Mouse (Mus musculus) liver, embryonic 13.5 days (tissue): ENCODE measurements around the gene Slc8b1. TPM values are rescaled to one million over a fixed set of nuclear protein-coding genes. Genes with fewer than 3 reads are reported as not detected.
"Not testable (repeated sequence)": the region's sequence is repeated elsewhere in the genome, so short reads cannot be mapped to it uniquely, and the experiment has no call there.

Source experiments
- ATAC-seq: fragments of 200-750 bp; cut with Nextera tagmentation; 2 replicates; pipeline ENCODE4 v1.8.0; 2017; ENCODE audit warnings: low read depth, mild to moderate bottlenecking, moderate number of reproducible peaks, moderate library complexity
- DNase-seq: peaks from one replicate; pipeline ENCODE4 v3.0.0; 2022
- H3K27ac ChIP-seq: fragments of 300-500 bp; sonication (generic); 2 replicates; pipeline ENCODE4 v1.5.1; 2015; ENCODE audit warnings: moderate library complexity, mild to moderate bottlenecking, inconsistent platforms
- H3K27me3 ChIP-seq: fragments of 300-500 bp; sonication (generic); 2 replicates; pipeline ENCODE4 v1.6.1; 2015; ENCODE audit warnings: mild to moderate bottlenecking, inconsistent platforms
- H3K36me3 ChIP-seq: fragments of 300-500 bp; sonication (generic); 2 replicates; pipeline ENCODE4 v1.6.1; 2015; ENCODE audit warnings: mild to moderate bottlenecking, inconsistent platforms
- H3K4me1 ChIP-seq: fragments of 300-500 bp; sonication (generic); replicated peaks from 2 replicates; pipeline ENCODE4 v1.6.1; 2015; ENCODE audit warnings: inconsistent platforms
- H3K4me2 ChIP-seq: fragments of 300-500 bp; sonication (generic); 2 replicates; pipeline ENCODE4 v1.6.1; 2015; ENCODE audit warnings: inconsistent platforms, mild to moderate bottlenecking, moderate library complexity
- H3K4me3 ChIP-seq: fragments of 300-500 bp; sonication (generic); replicated peaks from 2 replicates; pipeline ENCODE4 v1.5.1; 2015; ENCODE audit warnings: mild to moderate bottlenecking, inconsistent platforms
- H3K9ac ChIP-seq: fragments of 300-500 bp; sonication (generic); 2 replicates; pipeline ENCODE4 v1.6.1; 2015; ENCODE audit warnings: mild to moderate bottlenecking, inconsistent platforms
- H3K9me3 ChIP-seq: fragments of 300-500 bp; sonication (generic); replicated peaks from 2 replicates; pipeline ENCODE4 v1.6.1; 2016; ENCODE audit warnings: inconsistent platforms
- WGBS: fragments of 180-500 bp; shearing (Covaris S2); methylation state at CpG from one replicate; pipeline ENCODE4 v1.1.7; 2015; ENCODE audit not compliant: insufficient replicate concordance; 5-methylcytosine and 5-hydroxymethylcytosine counted together
- polyA plus RNA-seq: library from polyadenylated mRNA; unstranded; fragments of >200 nt; fragmentation: Nextera tagmentation; extraction: Ambion mirVana; gene quantifications from 2 replicates; pipeline ENCODE4 v1.2.1, GENCODE M21; 2015

Slc8b1 gene
- polyA plus RNA-seq, 1 experiment from 2014 or later: 4.0 TPM

- ATAC-seq (no peak), DNase-seq (no peak)
- Histone ChIP-seq H3K4me3 (no peak overlapping the region), H3K36me3 (peaks cover 9% of the 10 kb centered on the region), H3K4me2 (no peak overlapping the region), H3K9me3 (no peaks in the 10 kb centered on the region), H3K4me1 (peaks cover 7% of the 10 kb centered on the region), H3K9ac (no peak overlapping the region), H3K27me3 (no peaks in the 10 kb centered on the region), H3K27ac (no peak overlapping the region)
- WGBS: 73% methylated on average over 3 of the region's 3 CpGs
These were observed 13.9 kb upstream of the Slc8b1 start for GRCm38 (mm10) chr5:120497071-120497470.

GRCm38 (mm10) chr5:120499202-120499601 is 11.8 kb upstream of the Slc8b1 start:
- no peak for DNase-seq
- Histone ChIP-seq H3K9ac (no peak overlapping the region), H3K4me3 (no peak overlapping the region), H3K4me1 (peaks cover 18% of the 10 kb centered on the region), H3K4me2 (no peak overlapping the region), H3K27me3 (no peaks in the 10 kb centered on the region), H3K36me3 (peaks cover 3% of the 10 kb centered on the region; the same call in 1 of the 2 replicates), H3K27ac (no peak overlapping the region), H3K9me3 (no peaks in the 10 kb centered on the region)
- no peak for ATAC-seq
- 66% methylated on average over 4 of the region's 4 CpGs for WGBS

DNA sequence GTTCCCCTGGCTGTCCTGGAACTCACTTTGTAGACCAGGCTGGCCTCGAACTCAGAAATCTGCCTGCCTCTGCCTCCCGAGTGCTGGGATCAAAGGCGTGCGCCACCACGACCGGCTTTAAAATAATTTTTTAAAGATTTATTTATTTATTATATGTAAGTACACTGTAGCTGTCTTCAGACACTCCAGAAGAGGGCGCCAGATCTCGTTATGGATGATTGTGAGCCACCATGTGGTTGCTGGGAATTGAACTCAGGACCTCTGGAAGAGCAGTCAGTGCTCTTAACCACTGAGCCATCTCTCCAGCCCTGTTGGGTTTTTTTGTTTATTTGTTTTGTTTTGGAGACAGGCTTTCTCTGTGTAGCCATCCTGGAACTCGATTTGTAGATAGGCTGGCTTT is 10.4 kb upstream of the Slc8b1 start:
- H3K27ac ChIP-seq, DNase-seq, H3K9ac ChIP-seq, H3K4me3 ChIP-seq, ATAC-seq, H3K4me2 ChIP-seq, H3K27me3 ChIP-seq, H3K36me3 ChIP-seq, H3K9me3 ChIP-seq: not testable (repeated sequence)
- WGBS: 70% methylated on average over 9 of the region's 9 CpGs
- peaks cover 26% of the 10 kb centered on the region for H3K4me1 ChIP-seq

GRCm38 (mm10) chr5:120502147-120502621 is 8.8 kb upstream of the Slc8b1 start:
- Histone ChIP-seq H3K27ac (no peak overlapping the region), H3K9ac (peak overlapping the region; percentile 86), H3K9me3 (no peaks in the 10 kb centered on the region), H3K4me2 (peak overlapping the region; percentile 93), H3K36me3 (0 out of 2 replicates have a peak, but pooled peaks cover 3% of the 10 kb centered on the region), H3K4me3 (peak overlapping the region; percentile 88), H3K27me3 (no peaks in the 10 kb centered on the region), H3K4me1 (peaks cover 29% of the 10 kb centered on the region)
- DNase-seq (no peak), ATAC-seq (no peak)
- WGBS: 57% methylated on average over 9 of the region's 9 CpGs

DNA sequence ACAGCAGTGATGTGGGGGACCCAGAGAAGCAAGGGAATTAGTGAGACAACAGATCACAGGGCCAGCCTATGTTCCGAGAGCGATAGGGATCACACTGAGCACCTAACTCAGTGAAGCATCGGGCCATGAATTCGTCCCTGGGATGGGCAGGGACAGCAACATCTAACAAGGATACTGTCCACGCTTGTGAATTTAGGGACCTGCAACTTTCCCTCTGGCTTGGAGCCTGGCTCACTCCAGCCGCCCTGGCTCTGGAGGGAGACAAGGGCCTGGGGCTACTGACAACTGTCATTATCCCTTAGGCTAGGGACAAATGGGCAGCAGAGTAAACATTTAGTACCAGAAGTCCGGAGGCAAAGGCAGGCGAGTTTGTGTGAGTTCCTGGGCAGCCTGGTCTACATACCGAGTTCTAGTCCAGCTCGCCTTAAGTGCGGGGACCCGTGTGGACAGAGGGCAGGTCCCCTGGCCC is 8.3 kb upstream of the Slc8b1 start:
- peak overlapping the region; percentile 86 for H3K9ac ChIP-seq
- no peaks in the 10 kb centered on the region for H3K9me3 ChIP-seq
- no peak for DNase-seq
- peaks cover 29% of the 10 kb centered on the region for H3K4me1 ChIP-seq
- WGBS: 11% methylated on average over 12 of the region's 12 CpGs
- H3K4me3 ChIP-seq: peak overlapping the region; percentile 88
- peak overlapping the region; percentile 93 for H3K4me2 ChIP-seq
- no peak for ATAC-seq
- H3K36me3 ChIP-seq: 0 out of 2 replicates have a peak, but pooled peaks cover under 1% of the 10 kb centered on the region
- H3K27me3 ChIP-seq: no peaks in the 10 kb centered on the region
- no peak overlapping the region for H3K27ac ChIP-seq

- Histone ChIP-seq H3K27me3 (no peaks in the 10 kb centered on the region), H3K27ac (0 out of 2 replicates have a peak within 1 kb of the TSS, but pooled peaks have one; percentile 19), H3K36me3 (no peaks in the 10 kb centered on the region), H3K4me3 (peak within 1 kb of the TSS; percentile 88), H3K4me2 (peak within 1 kb of the TSS; percentile 93), H3K4me1 (peaks cover 29% of the 10 kb centered on the region), H3K9me3 (no peaks in the 10 kb centered on the region), H3K9ac (peak within 1 kb of the TSS; percentile 86)
- peak; percentile 73 for DNase-seq
- WGBS: under 1% methylated on average over 55 of the region's 55 CpGs
- ATAC-seq: peak; percentile 70
These were observed 7.7 kb upstream of the Slc8b1 start, which contains the start of gene Plbd2 for GRCm38 (mm10) chr5:120503144-120503795. TSS of gene Plbd2 (minus strand) at chr5:120503625.

DNA sequence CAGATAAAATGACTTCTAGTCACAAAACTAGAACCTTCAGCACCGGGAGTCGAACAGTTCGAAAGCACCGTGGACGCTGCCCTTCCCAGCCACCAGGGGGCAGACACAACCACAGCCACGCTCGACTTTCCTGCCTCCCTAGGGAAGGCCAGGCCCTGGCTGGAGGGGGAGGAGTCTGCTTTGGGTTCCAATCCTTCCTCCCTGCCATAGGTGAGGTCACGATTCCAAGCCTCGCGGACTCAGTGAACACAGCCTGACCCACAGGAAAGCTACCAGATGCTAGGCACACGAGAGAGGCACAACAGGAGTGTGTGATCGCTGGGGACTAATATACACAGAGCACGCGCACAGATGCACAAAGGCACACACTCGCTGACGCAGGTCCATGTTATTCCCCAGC is 5.6 kb upstream of the Slc8b1 start:
- ATAC-seq: peak; percentile 40; the same call in 1 of the 2 replicates
- Histone ChIP-seq H3K9me3 (no peaks in the 10 kb centered on the region), H3K4me2 (peak overlapping the region; percentile 32), H3K4me1 (peaks cover 31% of the 10 kb centered on the region), H3K9ac (no peak overlapping the region; the same call in 1 of the 2 replicates), H3K4me3 (0 out of 2 replicates have a peak overlapping the region, but pooled peaks have one; percentile 14), H3K27ac (no peak overlapping the region), H3K27me3 (no peaks in the 10 kb centered on the region), H3K36me3 (no peaks in the 10 kb centered on the region)
- DNase-seq: peak; percentile 69
- 19% methylated on average over 16 of the region's 16 CpGs for WGBS

DNA sequence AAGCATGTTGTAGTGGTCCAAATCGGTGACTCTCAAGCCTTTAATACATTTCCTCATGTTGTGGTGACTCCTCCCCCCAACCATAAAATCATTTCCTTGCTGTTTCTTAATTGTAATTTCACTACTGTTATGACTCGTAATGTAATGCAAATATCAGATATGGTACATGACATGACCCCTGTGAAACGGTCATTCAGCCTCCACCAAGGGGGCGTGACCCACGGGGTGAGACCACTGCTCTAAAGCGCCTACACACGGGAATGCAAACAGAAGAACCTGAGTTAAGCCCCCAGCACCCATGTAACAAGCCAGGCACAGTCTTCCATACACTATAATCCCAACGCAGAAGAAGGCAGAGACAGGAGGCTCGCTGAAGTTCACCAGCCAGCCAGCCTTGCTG is 5.2 kb upstream of the Slc8b1 start:
- H3K4me3 ChIP-seq: no peak overlapping the region
- H3K27ac ChIP-seq: no peak overlapping the region
- DNase-seq: no peak
- peak overlapping the region; percentile 32 for H3K4me2 ChIP-seq
- no peak for ATAC-seq
- no peaks in the 10 kb centered on the region for H3K9me3 ChIP-seq
- 56% methylated on average over 9 of the region's 9 CpGs for WGBS
- H3K9ac ChIP-seq: no peak overlapping the region
- H3K27me3 ChIP-seq: no peaks in the 10 kb centered on the region
- H3K4me1 ChIP-seq: peaks cover 35% of the 10 kb centered on the region
- H3K36me3 ChIP-seq: no peaks in the 10 kb centered on the region

- WGBS: 71% methylated on average over 9 of the region's 9 CpGs
- no peaks in the 10 kb centered on the region for H3K9me3 ChIP-seq
- H3K4me3 ChIP-seq: no peak overlapping the region
- H3K27ac ChIP-seq: no peak overlapping the region
- H3K36me3 ChIP-seq: no peaks in the 10 kb centered on the region
- no peak overlapping the region for H3K4me2 ChIP-seq
- H3K4me1 ChIP-seq: peaks cover 41% of the 10 kb centered on the region
- H3K9ac ChIP-seq: no peak overlapping the region
- H3K27me3 ChIP-seq: no peaks in the 10 kb centered on the region
- ATAC-seq: no peak
- DNase-seq: no peak
These were observed 4.5 kb upstream of the Slc8b1 start for GRCm38 (mm10) chr5:120506490-120506889.

DNA sequence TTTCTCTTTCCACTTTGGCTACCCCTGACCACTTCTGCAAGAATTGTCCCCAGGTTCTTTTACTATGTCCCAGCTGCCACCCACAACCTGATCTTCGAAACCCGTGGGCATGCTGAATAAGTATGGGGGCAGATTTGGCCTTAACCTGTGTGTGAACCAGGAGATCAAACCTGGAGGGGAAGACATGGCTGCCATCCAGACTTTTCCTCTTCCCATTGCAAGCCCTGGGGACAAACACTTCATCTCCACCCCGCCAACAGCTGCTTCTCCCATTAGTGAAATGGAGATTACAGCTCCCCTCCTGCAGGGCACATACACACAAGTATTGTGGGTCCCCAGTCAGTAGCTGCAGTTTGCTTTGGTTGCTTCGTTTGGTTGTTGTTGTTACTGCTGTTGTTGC is 3.7 kb upstream of the Slc8b1 start:
- Histone ChIP-seq H3K4me3 (no peak overlapping the region), H3K36me3 (no peaks in the 10 kb centered on the region)
- DNase-seq: no peak

DNA sequence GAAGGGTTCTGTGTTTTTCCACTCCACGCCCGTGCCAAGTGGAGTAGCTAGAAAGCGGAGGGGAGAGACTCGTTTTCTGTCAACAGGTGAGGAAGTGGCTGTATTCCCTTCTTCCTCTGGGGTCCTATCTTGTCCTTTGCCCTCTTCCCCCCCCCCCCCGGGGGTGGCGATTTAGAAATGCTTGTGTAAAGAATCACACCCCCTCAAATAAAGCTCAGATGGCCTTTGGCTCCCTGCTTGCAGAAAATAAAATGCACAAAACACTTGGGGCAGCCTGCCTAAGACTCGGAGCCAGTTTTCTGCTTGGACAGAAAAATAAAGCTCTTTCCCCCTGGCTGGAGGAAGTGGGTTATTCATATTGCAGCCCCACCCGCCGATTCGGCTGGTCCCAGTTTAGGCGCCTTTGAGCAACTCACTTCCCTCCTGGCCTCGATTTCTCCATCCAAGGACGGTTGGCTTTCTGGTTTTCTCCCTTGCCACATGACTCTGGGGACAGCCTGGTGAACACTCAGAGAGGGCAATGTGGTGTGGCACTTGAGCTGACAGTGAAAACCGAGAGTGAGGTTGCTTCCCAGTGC is 764 bp downstream of the Slc8b1 start:
- Histone ChIP-seq H3K9me3 (no peaks in the 10 kb centered on the region), H3K27me3 (peaks cover 5% of the 10 kb centered on the region; the same call in 1 of the 2 replicates), H3K4me1 (peaks cover 58% of the 10 kb centered on the region), H3K4me2 (peak overlapping the region; percentile 71), H3K36me3 (no peaks in the 10 kb centered on the region), H3K4me3 (peak overlapping the region; percentile 59), H3K9ac (peak overlapping the region; percentile 59), H3K27ac (peak overlapping the region; percentile 0; the same call in 1 of the 2 replicates)
- WGBS: 7% methylated on average over 14 of the region's 14 CpGs
- ATAC-seq (no peak), DNase-seq (no peak)

More for the DNA sequence above, 3.7 kb upstream of the Slc8b1 start:
- H3K27ac ChIP-seq: no peak overlapping the region
- H3K4me2 ChIP-seq: no peak overlapping the region
- H3K9me3 ChIP-seq: no peaks in the 10 kb centered on the region
- ATAC-seq: no peak
- no peak overlapping the region for H3K9ac ChIP-seq
- WGBS: 44% methylated on average over 4 of the region's 4 CpGs
- H3K4me1 ChIP-seq: peaks cover 41% of the 10 kb centered on the region
- peaks cover 5% of the 10 kb centered on the region; the same call in 1 of the 2 replicates for H3K27me3 ChIP-seq
